Mouse (Mus musculus) testis, adult 2 months (tissue): ENCODE data around the gene Fam129b. TPM values are rescaled to one million over a fixed set of nuclear protein-coding genes. Genes with fewer than 3 reads are reported as not detected.

Experiments used
- H3K27ac ChIP-seq: fragments of 200-500 bp; 2 replicates; pipeline ENCODE4 v1.5.1; 2012; ENCODE audit warnings: low read depth, low read length; ENCODE audit not compliant: control insufficient read depth, insufficient read depth
- H3K27me3 ChIP-seq: fragments of 200-500 bp; 2 replicates; pipeline ENCODE4 v1.6.1; 2012; ENCODE audit warnings: mild to moderate bottlenecking, low read length, moderate library complexity; ENCODE audit not compliant: control insufficient read depth, insufficient read depth
- H3K36me3 ChIP-seq: fragments of 200-500 bp; 2 replicates; pipeline ENCODE4 v1.6.1; 2012; ENCODE audit warnings: mild to moderate bottlenecking, low read length; ENCODE audit not compliant: control insufficient read depth, insufficient read depth
- H3K4me1 ChIP-seq: fragments of 200-500 bp; 2 replicates; pipeline ENCODE4 v1.6.1; 2012; ENCODE audit warnings: low read length; ENCODE audit not compliant: control insufficient read depth, insufficient read depth
- H3K4me3 ChIP-seq: fragments of 200-500 bp; 2 replicates; pipeline ENCODE4 v1.5.1; 2012; ENCODE audit warnings: low read depth, mild to moderate bottlenecking, low read length, moderate library complexity, mixed read lengths; ENCODE audit not compliant: control insufficient read depth
- CTCF ChIP-seq: fragments of 200-500 bp; IDR thresholded peaks from 2 replicates; pipeline ENCODE4 v1.5.1; 2012; ENCODE audit warnings: low read depth, mild to moderate bottlenecking, inconsistent platforms, low read length, moderate library complexity; ENCODE audit not compliant: control insufficient read depth, insufficient read depth, insufficient replicate concordance
- POLR2A ChIP-seq: fragments of 200-500 bp; IDR thresholded peaks from 2 replicates; pipeline ENCODE4 v1.6.1; 2012; ENCODE audit warnings: low read depth, mild to moderate bottlenecking, inconsistent platforms, low read length, moderate library complexity; ENCODE audit not compliant: control insufficient read depth
- polyA plus RNA-seq: library from polyadenylated mRNA; depleted of rRNA; stranded (reverse); fragments of >200 nt; gene quantifications from 2 replicates; pipeline ENCODE4 v1.2.3, GENCODE M21; 2012

The Fam129b gene
- polyA plus RNA-seq, 1 experiment = 2.0 TPM

- Histone ChIP-seq H3K27me3 (no peaks in the 10 kb centered on the region; the same call in 1 of the 2 replicates), H3K36me3 (no peaks in the 10 kb centered on the region), H3K4me1 (peaks cover 19% of the 10 kb centered on the region), H3K4me3 (peak overlapping the region; percentile 86), H3K27ac (peak overlapping the region; percentile 12; the same call in 1 of the 2 replicates)
- TF ChIP-seq POLR2A = no peak
- no peak for TF ChIP-seq CTCF
Observed at GRCm38 (mm10) chr2:32876490-32877302, 782 bp downstream of the Fam129b start.

- peaks cover 20% of the 10 kb centered on the region for H3K4me1 ChIP-seq
- peak overlapping the region; percentile 86 for H3K4me3 ChIP-seq
- no peaks in the 10 kb centered on the region; the same call in 1 of the 2 replicates for H3K27me3 ChIP-seq
- peak overlapping the region; percentile 12 for H3K27ac ChIP-seq
- TF ChIP-seq CTCF (no peak), POLR2A (no peak)
- no peaks in the 10 kb centered on the region for H3K36me3 ChIP-seq
Observed at GRCm38 (mm10) chr2:32877303-32877702, 1.4 kb downstream of the Fam129b start.

- Histone ChIP-seq H3K36me3 (no peaks in the 10 kb centered on the region), H3K4me3 (no peak overlapping the region; the same call in 1 of the 2 replicates), H3K27me3 (no peaks in the 10 kb centered on the region; the same call in 1 of the 2 replicates), H3K27ac (peak overlapping the region; percentile 12; the same call in 1 of the 2 replicates), H3K4me1 (peaks cover 25% of the 10 kb centered on the region)
- TF ChIP-seq CTCF = no peak
- TF ChIP-seq POLR2A = no peak
Observed at GRCm38 (mm10) chr2:32877761-32878393, 2.0 kb downstream of the Fam129b start.

GRCm38 (mm10) chr2:32878396-32878795 is 2.5 kb downstream of the Fam129b start:
- TF ChIP-seq CTCF (no peak), POLR2A (no peak)
- Histone ChIP-seq H3K27me3 (no peaks in the 10 kb centered on the region; the same call in 1 of the 2 replicates), H3K4me3 (no peak overlapping the region), H3K27ac (no peak overlapping the region), H3K36me3 (no peaks in the 10 kb centered on the region), H3K4me1 (peaks cover 26% of the 10 kb centered on the region)

GRCm38 (mm10) chr2:32879593-32879992 is 3.7 kb downstream of the Fam129b start:
- Histone ChIP-seq H3K27ac (no peak overlapping the region), H3K36me3 (no peaks in the 10 kb centered on the region), H3K4me1 (peaks cover 24% of the 10 kb centered on the region), H3K27me3 (no peaks in the 10 kb centered on the region; the same call in 1 of the 2 replicates), H3K4me3 (no peak overlapping the region)
- TF ChIP-seq POLR2A = no peak
- no peak for TF ChIP-seq CTCF

GRCm38 (mm10) chr2:32881054-32881453 is 5.1 kb downstream of the Fam129b start:
- Histone ChIP-seq H3K36me3 (no peaks in the 10 kb centered on the region), H3K27me3 (no peaks in the 10 kb centered on the region; the same call in 1 of the 2 replicates), H3K4me3 (no peak overlapping the region), H3K27ac (peak overlapping the region; percentile 2; the same call in 1 of the 2 replicates), H3K4me1 (peaks cover 16% of the 10 kb centered on the region)
- no peak for TF ChIP-seq CTCF
- TF ChIP-seq POLR2A = no peak

GRCm38 (mm10) chr2:32881723-32882122 is 5.8 kb downstream of the Fam129b start:
- no peaks in the 10 kb centered on the region for H3K36me3 ChIP-seq
- no peak overlapping the region for H3K4me3 ChIP-seq
- no peaks in the 10 kb centered on the region for H3K27me3 ChIP-seq
- H3K27ac ChIP-seq = peak overlapping the region; percentile 18; the same call in 1 of the 2 replicates
- no peak for TF ChIP-seq CTCF
- TF ChIP-seq POLR2A = no peak
- peaks cover 11% of the 10 kb centered on the region for H3K4me1 ChIP-seq
